Mouse (Mus musculus) mesoderm, embryonic 11.5 days (tissue): ENCODE measurements around the gene Sorbs1.

ENCODE experiments used
- DNase-seq: peaks from one replicate; pipeline ENCODE4 v3.0.0-alpha.2; 2012; ENCODE audit warnings: low read depth, low spot score

The Sorbs1 gene

GRCm38 (mm10) chr19:40409500-40410035 is 104.0 kb downstream of the Sorbs1 start:
- DNase-seq = no peak

- DNase-seq = no peak
Observed at GRCm38 (mm10) chr19:40407186-40407585, 106.4 kb downstream of the Sorbs1 start.

GRCm38 (mm10) chr19:40406661-40407060 is 106.9 kb downstream of the Sorbs1 start:
- DNase-seq = no peak

DNA sequence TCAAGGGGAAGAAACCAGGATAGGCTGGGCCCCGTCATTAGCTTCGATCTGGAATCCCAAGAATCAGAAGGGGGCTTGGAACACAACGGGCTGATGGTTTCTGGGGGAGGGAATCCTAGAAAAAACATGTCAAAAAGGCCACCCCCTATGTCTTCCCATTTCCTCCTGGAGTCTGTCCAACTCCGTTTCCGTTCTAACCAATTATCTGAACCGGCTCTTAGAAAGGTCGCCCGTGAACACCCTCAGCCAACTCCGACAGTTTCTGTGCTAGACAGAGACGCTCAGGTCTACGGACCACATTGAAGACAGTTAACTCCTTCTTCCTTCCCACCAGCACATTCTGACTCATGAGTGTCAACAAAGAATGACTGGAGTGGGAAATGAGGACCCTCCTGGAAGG is 107.8 kb downstream of the Sorbs1 start:
- no peak for DNase-seq

GRCm38 (mm10) chr19:40404582-40404981 is 109.0 kb downstream of the Sorbs1 start:
- DNase-seq = no peak

DNA sequence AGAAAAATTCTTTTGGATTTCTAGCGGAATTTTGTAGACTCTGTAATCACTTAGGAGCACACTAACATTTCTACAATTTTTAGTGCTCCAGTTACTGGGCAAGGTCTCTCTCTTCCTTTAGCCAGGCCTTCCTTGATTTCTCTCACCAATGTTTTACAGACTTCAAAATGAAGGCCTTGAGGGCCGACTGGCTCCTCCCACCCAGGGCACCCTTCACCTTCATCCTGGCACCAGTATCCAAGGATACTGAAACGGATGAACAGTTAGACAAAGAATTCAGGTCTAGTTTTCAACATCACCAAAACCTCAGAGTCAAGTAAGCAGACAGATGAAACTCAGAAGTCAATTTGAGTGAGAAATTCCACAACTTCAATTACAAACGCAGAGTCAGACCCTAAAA is 109.6 kb downstream of the Sorbs1 start:
- DNase-seq = no peak

DNA sequence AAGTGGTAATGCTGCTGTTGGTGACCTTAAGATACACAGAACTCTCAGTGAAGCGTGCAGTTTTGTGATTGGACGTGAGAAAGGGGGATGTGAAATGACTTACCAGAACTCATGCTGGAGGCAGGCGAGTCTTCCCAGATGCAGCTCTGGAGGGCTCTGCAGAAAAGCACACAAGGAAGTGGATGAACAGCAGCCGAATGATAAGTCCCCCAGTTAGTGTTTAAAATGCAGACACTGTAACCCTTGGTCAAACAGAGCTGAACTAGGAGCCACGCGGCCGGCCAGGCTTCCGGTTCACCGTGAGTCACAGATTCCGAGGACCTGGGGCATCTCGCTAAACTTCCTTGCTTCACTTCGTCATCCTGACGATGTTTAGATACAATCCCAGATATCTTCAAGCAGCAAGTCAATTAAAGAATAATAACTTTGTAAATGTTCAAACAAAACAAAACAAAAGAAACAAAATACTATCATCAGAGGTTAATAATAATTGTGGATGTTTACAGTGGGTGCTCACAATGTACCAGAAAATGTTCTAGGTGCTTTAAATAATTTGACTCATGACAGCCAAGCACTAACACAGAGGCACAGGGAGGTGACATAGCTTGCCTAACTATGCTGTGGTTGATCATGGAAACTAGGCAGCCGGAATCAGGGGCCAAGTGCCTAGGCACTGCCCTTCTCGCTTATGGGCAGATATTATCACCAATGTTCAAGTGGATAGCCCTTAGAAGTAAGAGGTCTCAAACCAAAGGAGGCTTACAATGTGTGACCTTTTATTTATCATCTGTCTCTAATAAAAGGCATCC is 111.2 kb downstream of the Sorbs1 start:
- no peak for DNase-seq

GRCm38 (mm10) chr19:40401213-40401612 is 112.4 kb downstream of the Sorbs1 start:
- DNase-seq = no peak

DNA sequence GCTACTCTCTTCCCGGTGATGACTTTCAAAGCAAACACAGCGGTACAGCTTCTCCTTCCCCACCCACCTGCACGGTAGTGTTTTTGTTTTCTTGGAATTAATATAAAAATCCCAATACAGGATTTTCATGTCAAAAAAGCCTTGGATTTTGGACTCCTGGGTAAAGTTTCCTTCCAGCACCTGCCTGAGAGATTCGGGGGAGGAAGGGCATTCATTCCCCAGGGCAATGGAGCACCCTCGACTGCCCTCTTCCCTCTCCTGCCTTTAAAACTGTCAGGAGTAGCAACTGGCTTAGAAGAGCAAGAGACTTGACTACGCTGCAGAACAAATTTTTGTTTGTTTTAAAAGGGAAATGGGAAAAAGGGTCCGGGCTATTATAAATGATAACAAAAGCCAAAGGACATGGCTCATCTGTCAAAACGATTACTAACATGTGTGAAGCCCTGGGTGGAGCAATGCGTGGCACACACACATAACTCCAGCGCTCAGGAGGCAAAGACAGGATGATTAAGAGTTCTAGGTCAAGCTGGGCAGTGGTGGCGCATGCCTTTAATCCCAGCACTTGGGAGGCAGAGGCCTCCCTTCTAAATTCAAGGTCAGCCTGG is 113.1 kb downstream of the Sorbs1 start:
- peak; percentile 52 for DNase-seq

DNA sequence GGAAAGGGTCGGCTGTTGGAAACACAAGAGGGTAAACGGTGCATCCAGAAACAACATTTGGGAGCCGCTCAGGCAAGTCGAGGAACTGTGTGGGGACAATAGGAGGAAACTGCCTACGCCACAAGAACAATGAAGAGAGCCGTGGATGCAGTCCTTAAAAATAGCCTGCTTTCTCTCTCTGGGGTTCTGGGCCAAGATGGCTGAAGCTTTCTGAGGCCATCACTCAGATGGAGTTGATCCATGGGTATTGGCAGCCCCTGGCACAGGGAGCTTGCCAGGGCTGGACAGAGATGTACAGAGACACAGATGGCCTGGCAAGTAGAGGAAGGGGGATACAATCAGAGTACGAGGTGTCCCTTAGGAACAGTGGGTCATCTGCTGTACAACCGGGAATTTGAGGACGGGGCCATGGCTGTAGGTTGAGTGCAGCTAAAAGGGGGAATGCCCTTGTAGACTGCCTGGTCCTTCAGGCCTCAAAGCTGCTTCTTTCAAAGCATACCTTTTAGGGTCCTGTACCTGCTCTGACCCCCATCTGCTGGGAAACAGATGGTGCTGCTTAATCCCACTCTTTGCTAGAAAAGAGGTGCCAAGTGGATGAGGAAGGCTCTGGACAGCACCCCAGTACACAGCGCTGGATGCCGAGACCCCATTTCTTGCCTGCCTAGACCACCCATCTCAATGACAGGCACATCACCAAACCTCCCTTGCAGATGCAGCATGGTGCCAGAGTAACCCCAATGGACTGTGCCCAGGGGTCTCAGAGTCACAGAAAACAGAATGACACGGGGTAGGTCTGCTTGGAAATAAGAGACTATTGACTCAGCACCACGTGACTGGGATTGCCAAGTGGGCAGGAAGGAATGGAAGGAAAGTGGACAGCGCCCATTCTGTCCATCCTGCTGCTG is 117.6 kb downstream of the Sorbs1 start:
- no peak for DNase-seq

DNA sequence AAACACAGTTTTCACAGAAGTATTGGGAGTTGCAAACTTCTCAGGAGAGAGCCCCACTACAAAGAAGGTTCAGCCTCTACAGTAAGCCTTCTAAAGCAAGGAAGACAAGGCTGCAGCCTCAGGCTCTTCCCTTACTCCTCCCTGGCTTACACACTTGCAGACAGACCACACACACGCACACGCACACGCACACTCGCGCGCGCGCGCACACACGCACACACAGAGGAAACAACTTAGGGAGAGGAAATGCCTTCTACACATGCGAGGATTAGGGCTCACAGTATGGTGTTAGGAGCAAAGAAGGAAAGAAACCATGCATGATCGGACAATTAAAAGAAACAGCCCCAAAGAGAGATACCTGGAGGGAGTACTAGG is 118.3 kb downstream of the Sorbs1 start:
- no peak for DNase-seq

- DNase-seq = no peak
Observed at GRCm38 (mm10) chr19:40394555-40395320, 118.8 kb downstream of the Sorbs1 start.

DNA sequence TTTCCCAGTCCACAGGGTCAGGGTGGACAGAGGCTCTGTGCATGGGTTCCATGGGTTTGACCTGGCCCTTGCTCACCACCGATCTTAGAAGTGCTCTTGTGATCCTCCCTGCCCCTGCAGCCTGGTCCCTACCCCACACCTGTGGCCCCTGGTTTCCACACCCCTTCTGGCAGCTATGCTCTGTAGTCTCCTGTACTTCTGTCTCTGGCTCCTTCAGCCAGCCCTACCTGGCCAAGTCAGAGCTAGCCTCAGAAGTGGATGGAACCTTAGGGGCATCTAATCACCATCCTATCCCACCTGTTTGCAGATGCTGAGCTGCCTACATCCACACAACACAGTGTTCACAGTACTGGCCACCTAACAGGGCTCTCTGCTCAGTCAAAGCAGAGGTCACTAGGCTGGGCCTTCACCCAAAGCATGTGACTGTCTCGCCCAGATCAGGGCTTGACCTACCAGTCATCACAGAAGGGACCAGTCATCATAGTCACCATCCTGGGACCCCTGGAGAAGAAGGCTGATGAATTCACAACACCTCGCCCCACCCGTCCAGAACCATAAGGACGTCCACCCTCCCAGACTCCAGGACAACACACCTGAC is 120.7 kb downstream of the Sorbs1 start:
- no peak for DNase-seq

DNA sequence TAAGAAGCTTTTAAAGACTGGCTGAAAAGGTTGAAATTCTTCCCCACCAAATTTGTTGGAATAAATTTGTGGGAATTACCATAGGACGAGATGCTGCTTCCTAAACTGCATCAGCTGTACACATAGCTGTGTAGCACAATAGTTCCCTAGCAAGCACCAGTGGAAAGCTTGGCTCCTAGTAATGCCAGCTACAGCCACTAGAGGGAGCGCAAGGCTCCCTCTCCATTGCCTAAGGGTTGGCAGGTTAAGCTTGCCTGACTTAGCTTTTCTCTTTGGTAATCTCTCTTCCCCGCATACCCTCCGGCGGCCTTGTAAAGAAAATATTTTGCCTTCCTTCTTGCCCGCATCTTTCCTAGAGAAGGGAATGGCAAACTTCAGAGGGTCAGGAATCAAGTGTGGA is 122.1 kb downstream of the Sorbs1 start:
- DNase-seq = peak; percentile 87

DNA sequence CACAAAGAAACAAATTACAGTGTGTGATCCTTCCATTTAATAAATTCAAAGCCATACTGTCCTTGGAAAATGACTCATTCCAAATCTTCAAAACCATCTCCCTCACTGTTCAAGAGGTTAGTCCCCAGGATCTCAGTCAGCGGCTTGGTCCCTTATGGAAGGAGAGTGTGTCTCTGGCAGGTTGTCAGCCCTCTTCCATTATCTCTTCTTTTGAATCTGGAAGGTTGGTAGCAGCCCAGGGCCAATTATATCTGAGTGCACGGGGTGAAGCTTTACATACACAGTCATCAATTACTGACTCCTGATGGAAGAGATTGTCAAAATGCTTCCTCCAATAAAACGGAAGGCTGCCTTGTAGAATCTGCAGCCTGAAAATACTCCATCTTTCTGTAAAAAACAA is 126.7 kb downstream of the Sorbs1 start:
- DNase-seq = no peak

DNA sequence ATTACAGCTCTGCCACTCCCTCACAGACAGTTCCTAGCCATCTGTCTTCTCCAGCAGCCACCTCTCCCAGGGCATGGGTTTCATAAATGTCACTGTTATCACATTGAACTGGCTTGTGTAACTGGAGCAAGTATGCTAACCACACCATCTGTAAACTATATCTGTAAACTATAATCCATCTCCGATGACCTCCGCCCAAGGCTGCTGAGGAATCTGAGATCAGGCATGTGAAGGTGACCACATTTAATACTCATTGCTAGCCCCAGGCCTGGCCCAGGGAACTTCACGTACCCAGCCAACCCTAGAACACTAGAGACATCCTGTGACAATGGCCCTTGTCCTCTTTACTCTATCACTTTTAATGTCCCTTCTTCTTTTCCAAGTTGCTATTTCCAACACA is 128.2 kb downstream of the Sorbs1 start:
- DNase-seq = no peak

DNA sequence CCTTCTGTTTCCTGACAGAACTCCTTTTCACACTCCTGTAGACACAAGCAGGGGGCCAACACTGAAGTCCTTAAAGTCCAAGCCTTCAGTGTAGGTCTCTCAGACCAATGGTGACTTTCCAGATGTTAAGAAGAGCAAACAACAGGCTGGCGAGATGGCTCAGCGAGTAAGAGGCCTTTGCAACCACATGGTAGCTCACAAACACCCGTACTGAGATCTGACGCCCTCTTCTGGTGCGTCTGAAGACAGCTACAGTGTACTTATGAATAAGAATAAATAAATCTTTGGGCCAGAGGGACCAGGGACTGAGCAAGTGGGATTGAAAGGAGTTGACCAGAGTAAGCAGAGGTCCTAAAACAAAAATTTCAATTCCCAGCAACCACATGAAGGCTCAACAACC is 129.6 kb downstream of the Sorbs1 start:
- DNase-seq = no peak

DNA sequence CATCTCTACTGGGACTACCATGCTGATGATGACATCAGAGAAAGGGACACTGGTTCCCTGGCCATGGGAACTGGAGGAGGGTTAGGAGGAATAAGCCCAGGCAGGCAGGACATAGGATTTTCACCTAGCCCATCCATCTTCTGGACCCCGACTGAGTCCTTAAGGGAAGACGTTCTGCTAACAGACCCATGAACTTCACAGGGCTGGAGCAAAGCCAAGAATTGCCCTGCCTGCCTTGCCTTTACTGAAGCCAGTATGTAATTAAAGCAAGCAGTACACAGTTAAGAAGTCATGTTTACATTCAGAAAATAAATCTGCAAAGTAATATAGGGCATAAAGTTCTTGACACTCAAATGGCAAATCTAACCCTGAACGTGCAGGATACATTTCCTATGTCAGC is 132.9 kb downstream of the Sorbs1 start:
- DNase-seq = no peak

DNA sequence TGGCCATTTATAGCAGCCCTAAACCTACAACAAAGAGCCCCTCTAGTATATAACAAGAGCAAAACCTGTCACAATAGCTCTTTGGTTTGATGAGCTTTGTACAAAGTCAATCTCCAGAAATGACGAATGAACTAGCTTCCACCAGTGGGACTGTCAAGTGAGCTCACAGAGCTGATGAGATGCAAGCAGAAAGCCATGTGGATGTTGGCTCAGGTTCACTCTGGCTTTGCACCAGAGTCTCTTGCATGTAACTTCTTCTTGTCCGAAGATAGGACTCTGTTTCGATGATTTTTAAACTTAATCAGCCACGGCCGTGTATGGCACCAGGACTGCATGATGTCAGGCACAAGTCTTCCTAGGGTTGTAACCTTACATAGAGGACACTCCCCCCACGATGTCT is 133.6 kb downstream of the Sorbs1 start:
- DNase-seq = no peak

DNA sequence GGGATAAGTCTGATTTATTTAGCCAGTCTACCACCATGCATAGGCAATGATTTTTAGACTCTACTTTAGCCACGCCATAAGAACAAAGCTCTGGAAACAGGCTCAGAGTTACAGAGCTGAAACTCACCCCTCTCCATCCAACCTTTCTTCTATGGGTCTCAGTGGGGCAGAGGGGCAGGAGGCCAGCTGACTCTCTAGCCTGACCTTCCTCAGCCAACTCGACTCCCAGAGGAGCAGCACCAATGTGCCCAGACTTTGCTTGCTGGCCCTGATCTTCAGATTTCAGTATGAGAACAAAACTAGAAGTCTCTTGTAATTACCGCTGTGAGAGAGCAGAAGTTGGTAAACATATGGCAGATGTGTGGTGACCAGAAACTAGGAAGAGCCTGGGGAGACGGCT is 134.5 kb downstream of the Sorbs1 start:
- no peak for DNase-seq

DNA sequence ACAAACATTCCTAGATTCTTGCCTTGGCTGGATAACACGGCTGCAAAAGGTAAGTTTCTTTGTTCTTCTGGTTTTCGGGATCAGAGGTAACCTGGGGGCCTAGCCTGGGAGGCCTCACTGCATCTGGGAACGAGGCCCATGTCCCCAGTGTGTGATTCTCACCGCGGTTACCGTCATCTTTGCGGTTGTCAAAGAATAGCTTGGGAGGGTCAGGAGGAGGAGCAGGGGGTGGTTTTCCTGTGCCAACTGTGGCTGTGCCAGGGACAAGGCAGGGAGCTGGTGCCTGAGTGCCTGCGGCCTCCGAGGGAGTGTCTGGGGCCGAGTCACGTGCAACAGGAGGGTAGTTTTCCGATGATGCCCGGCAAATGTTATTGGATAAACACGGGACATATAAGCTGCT is 135.9 kb downstream of the Sorbs1 start:
- DNase-seq = no peak
